Mouse (Mus musculus): ENCODE data around the gene Egfl7. TPM values are rescaled to one million over a fixed set of nuclear protein-coding genes. Genes with fewer than 3 reads are reported as not detected.

Gene Egfl7
- polyA plus RNA-seq, 1 experiment from 2014 or later, result 172 TPM

GRCm38 (mm10) chr2:26591416-26591815 lies 11.6 kb downstream of the Egfl7 start:
- Histone ChIP-seq H3K4me2 (replicated peaks; ENCODE audit: low read depth, low read length) (no peak overlapping the region), H3K4me1 (ENCODE audit: control insufficient read depth, insufficient read depth, low read length) (peaks cover 20% of the 10 kb centered on the region), H3K9me3 (ENCODE audit: control insufficient read depth, low read length) (no peaks in the 10 kb centered on the region), H3K4me3 (ENCODE audit: low read length) (no peak overlapping the region), H3K36me3 (ENCODE audit: control insufficient read depth, insufficient read depth, low read length) (peaks cover 36% of the 10 kb centered on the region), H3K27me3 (ENCODE audit: control insufficient read depth, insufficient read depth, low read length) (no peaks in the 10 kb centered on the region), H3K27ac (ENCODE audit: low read depth, low read length) (no peak overlapping the region), H3K9ac (ENCODE audit: low read depth, low read length) (no peak overlapping the region; the same call in 1 of the 2 replicates)
- no peak for ATAC-seq (ENCODE audit: low FRiP score, low TSS enrichment)
- WGBS, result 85% methylated on average over 12 of the region's 12 CpGs

DNA sequence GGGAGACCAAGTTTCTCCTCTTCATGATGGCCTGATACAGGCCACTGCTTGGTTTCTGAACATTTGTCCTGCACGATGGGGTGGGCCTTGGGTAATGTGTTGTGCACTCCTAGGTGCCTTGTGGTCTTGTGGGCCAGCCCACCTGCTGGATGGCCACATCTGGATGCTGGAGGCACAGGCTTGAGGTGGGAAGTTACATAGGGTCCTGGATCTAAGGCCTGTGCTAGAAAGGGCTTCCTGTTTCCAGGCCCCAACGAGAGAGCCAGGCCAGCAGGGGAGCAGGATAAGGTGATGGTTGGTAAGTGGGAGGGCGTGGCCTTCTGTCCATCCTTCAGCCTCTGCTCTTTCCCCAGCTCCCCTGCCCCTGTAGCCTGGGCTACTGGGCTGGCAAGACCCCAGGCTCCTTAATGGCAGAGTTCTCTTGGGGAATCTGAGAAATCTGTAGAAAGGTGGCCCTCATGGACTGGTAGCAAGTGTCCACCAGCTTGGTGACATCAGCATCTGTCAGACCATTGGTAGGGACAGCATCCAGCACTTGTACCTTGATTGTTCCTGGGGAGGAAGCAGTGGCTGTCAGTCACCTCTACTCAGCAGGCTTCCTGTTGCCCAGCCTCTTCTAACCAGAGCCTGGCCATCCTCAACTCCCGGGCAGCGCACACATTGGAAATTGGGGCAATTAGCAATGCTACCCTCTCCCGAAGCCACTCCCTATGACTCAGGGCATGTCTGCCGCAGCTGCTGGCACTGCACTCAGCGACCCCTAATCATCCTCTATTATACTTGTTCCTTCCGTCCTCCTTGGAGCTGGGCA lies 13.6 kb downstream of the Egfl7 start:
- Histone ChIP-seq H3K4me2 (replicated peaks; ENCODE audit: low read depth, low read length) (no peak overlapping the region), H3K4me1 (ENCODE audit: control insufficient read depth, insufficient read depth, low read length) (peaks cover 6% of the 10 kb centered on the region), H3K9ac (ENCODE audit: low read depth, low read length) (no peak overlapping the region), H3K4me3 (ENCODE audit: low read length) (no peak overlapping the region), H3K36me3 (ENCODE audit: control insufficient read depth, insufficient read depth, low read length) (peaks cover 36% of the 10 kb centered on the region), H3K27me3 (ENCODE audit: control insufficient read depth, insufficient read depth, low read length) (no peaks in the 10 kb centered on the region), H3K27ac (ENCODE audit: low read depth, low read length) (no peak overlapping the region), H3K9me3 (ENCODE audit: control insufficient read depth, low read length) (no peaks in the 10 kb centered on the region)
- ATAC-seq (ENCODE audit: low FRiP score, low TSS enrichment), result no peak; the same call in 1 of the 2 replicates
- WGBS, result 53% methylated on average over 9 of the region's 9 CpGs

- Histone ChIP-seq H3K27me3 (ENCODE audit: control insufficient read depth, insufficient read depth, low read length) (no peaks in the 10 kb centered on the region), H3K9ac (ENCODE audit: low read depth, low read length) (no peak overlapping the region), H3K4me2 (replicated peaks; ENCODE audit: low read depth, low read length) (no peak overlapping the region), H3K27ac (ENCODE audit: low read depth, low read length) (no peak overlapping the region), H3K36me3 (ENCODE audit: control insufficient read depth, insufficient read depth, low read length) (peaks cover 36% of the 10 kb centered on the region), H3K4me1 (ENCODE audit: control insufficient read depth, insufficient read depth, low read length) (peaks cover under 1% of the 10 kb centered on the region; the same call in 1 of the 2 replicates), H3K9me3 (ENCODE audit: control insufficient read depth, low read length) (no peaks in the 10 kb centered on the region), H3K4me3 (ENCODE audit: low read length) (no peak overlapping the region)
- WGBS, result 69% methylated on average over 9 of the region's 9 CpGs
- peak; percentile 38; the same call in 1 of the 2 replicates for ATAC-seq (ENCODE audit: low FRiP score, low TSS enrichment)
Measured at GRCm38 (mm10) chr2:26594022-26594346, 14.2 kb downstream of the Egfl7 start.

GRCm38 (mm10) chr2:26594461-26594933 lies 14.7 kb downstream of the Egfl7 start:
- H3K9ac ChIP-seq (ENCODE audit: low read depth, low read length), result no peak overlapping the region
- H3K27ac ChIP-seq (ENCODE audit: low read depth, low read length), result no peak overlapping the region
- H3K4me1 ChIP-seq (ENCODE audit: control insufficient read depth, insufficient read depth, low read length), result no peaks in the 10 kb centered on the region
- ATAC-seq (ENCODE audit: low FRiP score, low TSS enrichment), result no peak
- peaks cover 36% of the 10 kb centered on the region for H3K36me3 ChIP-seq (ENCODE audit: control insufficient read depth, insufficient read depth, low read length)
- no peak overlapping the region for H3K4me2 ChIP-seq (replicated peaks; ENCODE audit: low read depth, low read length)
- no peaks in the 10 kb centered on the region for H3K27me3 ChIP-seq (ENCODE audit: control insufficient read depth, insufficient read depth, low read length)
- no peaks in the 10 kb centered on the region for H3K9me3 ChIP-seq (ENCODE audit: control insufficient read depth, low read length)
- 79% methylated on average over 7 of the region's 7 CpGs for WGBS
- H3K4me3 ChIP-seq (ENCODE audit: low read length), result no peak overlapping the region; the same call in 1 of the 2 replicates

- no peaks in the 10 kb centered on the region for H3K27me3 ChIP-seq (ENCODE audit: control insufficient read depth, insufficient read depth, low read length)
- no peaks in the 10 kb centered on the region for H3K9me3 ChIP-seq (ENCODE audit: control insufficient read depth, low read length)
- 64% methylated on average over 6 of the region's 6 CpGs for WGBS
- H3K4me2 ChIP-seq (replicated peaks; ENCODE audit: low read depth, low read length), result no peak overlapping the region
- H3K4me3 ChIP-seq (ENCODE audit: low read length), result no peak overlapping the region; the same call in 1 of the 2 replicates
- H3K27ac ChIP-seq (ENCODE audit: low read depth, low read length), result peak overlapping the region; percentile 64
- peak; percentile 63 for ATAC-seq (ENCODE audit: low FRiP score, low TSS enrichment)
- 0 out of 2 replicates have a peak, but pooled peaks cover 3% of the 10 kb centered on the region for H3K4me1 ChIP-seq (ENCODE audit: control insufficient read depth, insufficient read depth, low read length)
- no peak overlapping the region for H3K9ac ChIP-seq (ENCODE audit: low read depth, low read length)
- H3K36me3 ChIP-seq (ENCODE audit: control insufficient read depth, insufficient read depth, low read length), result peaks cover 36% of the 10 kb centered on the region
Measured at GRCm38 (mm10) chr2:26594934-26595724, 15.3 kb downstream of the Egfl7 start.

DNA sequence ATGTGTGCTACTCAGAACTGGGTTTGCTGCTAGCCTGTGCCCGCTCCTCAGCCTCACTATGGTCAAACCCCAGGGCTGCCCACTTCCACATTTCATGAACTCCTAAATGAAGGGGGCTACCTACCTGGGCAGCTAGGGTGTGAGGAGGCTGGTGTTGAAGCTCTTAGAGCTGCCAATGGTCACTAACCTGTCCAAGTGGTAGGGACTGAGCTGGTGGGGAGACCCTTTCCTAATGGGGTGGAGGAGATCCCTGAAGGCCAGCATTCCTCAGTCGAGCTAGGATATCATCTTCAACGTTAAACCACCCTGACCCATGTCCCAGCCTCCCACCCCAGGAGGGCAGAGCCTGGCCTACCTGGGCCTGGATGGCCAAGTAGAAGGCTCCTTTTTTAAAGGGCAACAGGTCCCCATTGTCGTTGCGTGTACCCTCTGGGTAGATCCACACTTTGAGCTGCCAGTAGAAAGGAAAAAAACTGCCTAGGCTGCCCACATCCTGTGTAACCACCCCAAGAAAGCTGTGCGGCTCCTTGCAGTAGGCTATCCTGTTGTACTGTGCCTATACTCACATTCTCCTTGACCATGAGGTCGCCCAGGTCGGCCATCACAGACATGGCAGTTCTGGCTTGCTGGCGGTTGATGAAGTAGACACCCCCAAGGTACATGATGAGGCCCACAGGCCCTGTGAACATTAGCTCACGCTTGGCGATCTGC lies 16.1 kb downstream of the Egfl7 start:
- H3K27ac ChIP-seq (ENCODE audit: low read depth, low read length), result peak overlapping the region; percentile 64
- peaks cover 36% of the 10 kb centered on the region for H3K36me3 ChIP-seq (ENCODE audit: control insufficient read depth, insufficient read depth, low read length)
- no peaks in the 10 kb centered on the region for H3K9me3 ChIP-seq (ENCODE audit: control insufficient read depth, low read length)
- no peak for ATAC-seq (ENCODE audit: low FRiP score, low TSS enrichment)
- 0 out of 2 replicates have a peak, but pooled peaks cover 7% of the 10 kb centered on the region for H3K4me1 ChIP-seq (ENCODE audit: control insufficient read depth, insufficient read depth, low read length)
- H3K27me3 ChIP-seq (ENCODE audit: control insufficient read depth, insufficient read depth, low read length), result no peaks in the 10 kb centered on the region
- H3K9ac ChIP-seq (ENCODE audit: low read depth, low read length), result no peak overlapping the region
- H3K4me2 ChIP-seq (replicated peaks; ENCODE audit: low read depth, low read length), result no peak overlapping the region
- H3K4me3 ChIP-seq (ENCODE audit: low read length), result no peak overlapping the region
- 83% methylated on average over 11 of the region's 11 CpGs for WGBS

DNA sequence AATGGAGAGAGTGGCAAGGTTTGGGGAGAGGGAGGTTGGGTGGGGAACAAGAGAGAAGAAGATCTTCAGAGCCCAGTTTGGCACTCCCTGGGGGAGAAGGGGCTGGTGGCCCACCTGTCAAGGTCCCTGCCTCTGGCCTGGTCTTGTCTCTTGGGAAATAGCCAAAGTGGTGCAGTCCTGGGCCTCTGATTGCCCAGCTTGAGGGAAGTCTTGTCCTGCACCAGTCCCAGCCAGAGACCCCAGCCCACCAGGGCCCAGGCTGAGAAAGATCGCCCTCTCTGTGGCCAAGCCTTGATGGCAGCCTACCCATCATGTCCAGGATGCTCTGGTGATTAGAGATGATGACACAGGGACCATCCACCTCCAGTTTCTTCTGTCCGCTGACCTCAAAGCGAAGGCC lies 17.1 kb downstream of the Egfl7 start:
- Histone ChIP-seq H3K27me3 (ENCODE audit: control insufficient read depth, insufficient read depth, low read length) (no peaks in the 10 kb centered on the region), H3K27ac (ENCODE audit: low read depth, low read length) (no peak overlapping the region), H3K9me3 (ENCODE audit: control insufficient read depth, low read length) (no peaks in the 10 kb centered on the region), H3K4me3 (ENCODE audit: low read length) (no peak overlapping the region), H3K9ac (ENCODE audit: low read depth, low read length) (no peak overlapping the region), H3K36me3 (ENCODE audit: control insufficient read depth, insufficient read depth, low read length) (peaks cover 29% of the 10 kb centered on the region), H3K4me1 (ENCODE audit: control insufficient read depth, insufficient read depth, low read length) (0 out of 2 replicates have a peak, but pooled peaks cover 7% of the 10 kb centered on the region), H3K4me2 (replicated peaks; ENCODE audit: low read depth, low read length) (no peak overlapping the region)
- no peak for ATAC-seq (ENCODE audit: low FRiP score, low TSS enrichment)
- WGBS, result 95% methylated on average over 3 of the region's 3 CpGs

DNA sequence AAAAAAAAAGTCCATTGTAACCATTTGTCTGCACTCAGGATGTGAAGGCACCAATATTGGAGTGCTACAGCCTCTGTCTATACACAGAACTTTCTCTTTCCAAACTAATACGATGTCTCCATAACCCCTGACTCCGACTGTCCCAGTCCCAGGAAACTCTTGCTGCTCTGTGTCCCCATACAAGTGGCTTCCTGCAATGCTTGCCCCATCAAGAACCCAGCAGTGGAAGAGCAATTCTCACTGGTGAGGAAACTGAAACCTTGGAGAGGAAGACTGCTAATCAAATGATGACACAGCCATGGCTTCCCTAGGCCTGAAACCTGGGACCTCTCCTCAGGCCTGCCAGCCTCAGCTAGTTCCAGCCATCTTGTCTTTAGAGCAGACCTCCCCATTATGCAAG lies 18.0 kb downstream of the Egfl7 start:
- Histone ChIP-seq H3K27ac (ENCODE audit: low read depth, low read length) (no peak overlapping the region), H3K9me3 (ENCODE audit: control insufficient read depth, low read length) (no peaks in the 10 kb centered on the region), H3K4me3 (ENCODE audit: low read length) (no peak overlapping the region), H3K4me1 (ENCODE audit: control insufficient read depth, insufficient read depth, low read length) (peaks cover 10% of the 10 kb centered on the region; the same call in 1 of the 2 replicates), H3K27me3 (ENCODE audit: control insufficient read depth, insufficient read depth, low read length) (no peaks in the 10 kb centered on the region), H3K4me2 (replicated peaks; ENCODE audit: low read depth, low read length) (no peak overlapping the region), H3K9ac (ENCODE audit: low read depth, low read length) (no peak overlapping the region), H3K36me3 (ENCODE audit: control insufficient read depth, insufficient read depth, low read length) (peaks cover 21% of the 10 kb centered on the region)
- ATAC-seq (ENCODE audit: low FRiP score, low TSS enrichment), result no peak
- WGBS, result 83% methylated on average over 2 of the region's 2 CpGs

Data from kidney, embryonic 14.5 days (tissue).